Mouse (Mus musculus): ENCODE measurements at regions not wholly inside any gene's neighbourhood (a gene's known extent, or its start where the extent isn't known, plus 50 kb on each side); places are given as distances from the start of the nearest gene placed in this dataset.

- DNase-seq (ENCODE audit: low read depth, low spot score): no peak
Measured at GRCm38 (mm10) chr1:22222836-22223235, 261.1 kb upstream of the Kcnq5 start.

DNA sequence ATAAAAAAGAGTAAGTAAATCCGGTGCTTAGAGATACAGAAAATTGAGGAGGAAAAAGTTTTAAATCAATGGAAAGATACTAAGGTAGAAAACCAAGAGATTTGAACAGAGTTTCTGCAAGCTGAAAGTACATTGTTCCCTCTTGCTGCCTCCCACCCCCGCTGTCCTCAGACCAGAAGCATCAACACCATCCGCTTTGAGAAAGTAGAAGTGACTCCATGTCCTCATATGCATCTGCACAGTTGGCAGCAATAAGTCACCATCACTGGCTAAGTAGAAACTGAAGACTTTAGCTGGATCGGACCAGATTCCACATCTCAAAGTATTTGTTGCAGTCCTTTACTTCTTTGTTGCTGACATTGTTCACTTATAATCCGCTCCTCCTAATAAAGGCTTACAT lies 250.1 kb upstream of the Kcnq5 start:
- peak; percentile 29 for DNase-seq (ENCODE audit: low read depth, low spot score)

DNA sequence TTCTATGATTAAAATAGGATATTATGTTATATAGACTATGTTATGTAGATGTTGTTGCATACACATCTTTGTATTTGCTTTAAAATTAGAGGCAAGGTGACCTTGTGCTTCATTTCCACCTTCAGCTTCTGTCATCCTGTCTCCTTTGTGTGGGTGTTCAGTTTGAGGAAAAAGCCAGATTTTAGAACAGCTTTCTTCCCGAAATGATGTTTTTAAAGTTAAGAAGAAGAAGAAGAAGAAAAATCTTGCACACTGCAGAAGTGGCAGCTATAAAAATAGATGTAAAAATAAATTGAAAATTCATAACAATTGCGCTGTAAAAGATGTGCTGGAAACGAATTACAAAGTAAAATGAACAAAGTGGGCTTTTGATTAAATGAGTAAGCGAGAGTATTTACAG lies 249.5 kb upstream of the Kcnq5 start:
- DNase-seq (ENCODE audit: low read depth, low spot score): peak; percentile 55

DNA sequence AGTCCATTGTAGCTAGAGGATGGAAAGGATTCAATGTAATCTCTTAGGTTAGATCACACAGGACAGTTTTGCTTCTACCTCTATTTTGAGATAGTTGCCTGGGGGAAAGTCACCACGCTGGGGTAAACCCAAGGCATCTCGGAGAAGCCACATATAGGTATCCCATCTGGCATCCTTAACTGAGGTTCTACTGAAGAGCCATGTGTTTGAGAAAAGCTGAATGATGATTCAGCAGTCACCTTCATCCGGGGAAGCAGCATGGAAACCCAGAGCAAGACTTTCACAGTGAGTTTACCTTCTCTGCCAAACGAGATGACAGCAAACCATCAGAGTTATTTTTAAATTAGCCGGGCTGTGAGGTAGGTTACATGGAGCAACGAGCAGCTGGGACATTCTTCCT lies 248.9 kb upstream of the Kcnq5 start:
- peak; percentile 47 for DNase-seq (ENCODE audit: low read depth, low spot score)

- no peak for DNase-seq (ENCODE audit: low read depth, low spot score)
Measured at GRCm38 (mm10) chr1:22208287-22208686, 246.5 kb upstream of the Kcnq5 start.

- DNase-seq (ENCODE audit: low read depth, low spot score): no peak
Measured at GRCm38 (mm10) chr1:22206935-22207334, 245.2 kb upstream of the Kcnq5 start.

- peak; percentile 6 for DNase-seq (ENCODE audit: low read depth, low spot score)
Measured at GRCm38 (mm10) chr1:22167621-22168181, 206.0 kb upstream of the Kcnq5 start.

DNA sequence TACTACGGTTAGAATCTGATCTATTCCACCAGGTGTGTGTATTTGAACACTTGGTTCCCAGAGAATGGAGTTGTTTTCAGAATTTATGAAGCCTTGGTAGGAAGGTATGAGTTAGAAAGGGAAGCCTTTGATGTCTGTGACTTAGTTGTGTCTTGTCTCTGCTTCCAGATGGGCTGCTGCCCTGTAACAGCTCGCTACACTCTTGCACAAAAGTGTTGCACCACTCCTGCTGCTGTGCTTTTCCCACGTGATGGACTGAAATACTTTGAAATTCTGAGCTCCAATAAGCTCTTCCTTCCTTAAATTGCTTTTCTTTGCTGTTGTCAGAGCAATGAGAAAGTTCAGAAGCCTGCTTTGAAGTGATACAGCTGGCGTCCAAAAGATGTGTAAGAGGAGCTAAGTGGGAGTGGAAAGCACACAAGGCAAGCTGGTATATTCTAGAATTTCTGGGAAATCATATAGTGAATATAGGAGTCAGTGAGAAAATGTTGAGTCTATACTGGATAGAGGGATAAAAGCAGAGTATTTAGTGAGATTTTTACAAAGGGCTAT lies 174.9 kb upstream of the Kcnq5 start:
- DNase-seq (ENCODE audit: low read depth, low spot score): peak; percentile 26

DNA sequence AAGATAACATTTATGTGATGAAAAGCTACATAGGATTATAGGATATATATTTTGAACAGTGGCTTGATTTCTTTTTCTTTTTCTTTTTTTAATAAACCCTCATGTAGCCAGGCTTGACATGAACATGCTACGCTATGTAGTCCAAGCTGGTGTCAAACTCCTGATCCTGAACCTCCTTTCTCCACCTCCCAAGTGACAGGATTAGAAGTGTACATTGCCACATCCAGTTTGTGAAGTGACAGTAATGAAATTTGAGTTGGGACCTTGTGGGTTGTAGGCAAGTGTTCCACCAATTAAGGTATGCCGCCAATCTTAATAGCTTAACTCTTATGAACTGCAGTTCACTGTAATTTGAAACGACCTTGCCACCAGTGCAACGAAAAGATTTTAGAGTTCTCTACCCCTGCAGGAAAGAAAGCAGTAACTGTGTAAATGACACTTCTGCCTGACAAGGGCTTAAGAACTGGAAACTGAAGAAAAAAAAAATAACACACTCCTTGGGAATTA lies 156.6 kb upstream of the Kcnq5 start:
- DNase-seq (ENCODE audit: low read depth, low spot score): no peak

DNA sequence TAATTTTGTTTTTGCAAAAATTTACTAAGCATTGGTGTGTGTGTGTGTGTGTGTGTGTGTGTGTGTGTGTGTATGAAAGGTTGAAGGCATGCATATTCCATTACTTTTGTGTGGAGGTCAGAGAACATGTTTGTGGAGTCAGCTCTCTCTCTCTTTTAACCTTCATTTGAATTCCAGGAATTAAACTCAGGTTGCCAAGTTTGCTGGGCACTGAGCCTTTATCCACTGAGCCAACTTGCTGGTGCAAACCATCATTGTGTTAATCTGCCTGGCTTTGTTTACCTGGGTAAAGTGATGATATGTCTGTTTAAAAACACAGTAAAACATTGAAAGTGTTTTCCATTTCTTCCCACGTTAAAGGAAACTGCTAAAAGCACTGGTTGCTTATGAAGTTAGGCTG lies 154.7 kb upstream of the Kcnq5 start:
- DNase-seq (ENCODE audit: low read depth, low spot score): no peak

DNA sequence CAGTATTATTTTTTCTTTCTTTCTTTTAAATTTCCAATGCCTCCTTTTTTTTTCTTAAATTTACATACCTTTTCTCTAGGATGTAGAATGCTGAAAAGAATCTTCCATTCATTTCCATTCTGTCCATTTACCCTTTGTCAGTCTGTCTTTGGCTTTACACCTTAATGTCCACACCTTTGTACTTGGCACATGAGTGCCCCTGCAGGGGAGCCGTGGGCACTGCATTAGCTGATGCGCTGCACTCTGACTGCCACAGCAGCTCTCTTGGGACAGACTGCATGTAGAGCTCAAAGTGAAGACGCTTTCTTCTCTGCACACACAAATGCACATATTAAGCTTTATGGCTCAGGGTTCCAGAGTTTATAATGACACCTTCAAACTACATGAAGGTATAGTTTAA lies 143.8 kb upstream of the Kcnq5 start:
- no peak for DNase-seq (ENCODE audit: low read depth, low spot score)

GRCm38 (mm10) chr1:22071405-22072117 lies 109.8 kb upstream of the Kcnq5 start:
- DNase-seq (ENCODE audit: low read depth, low spot score): no peak

GRCm38 (mm10) chr1:22070028-22070427 lies 108.3 kb upstream of the Kcnq5 start:
- no peak for DNase-seq (ENCODE audit: low read depth, low spot score)

All from telencephalon, adult 2 months (tissue).